Mouse (Mus musculus) CH12.LX (cell line): ENCODE data around the gene Cfap298. TPM values are rescaled to one million over a fixed set of nuclear protein-coding genes. Genes with fewer than 3 reads are reported as not detected.

Experiments used
- DNase-seq: peaks from one replicate; pipeline ENCODE4 v3.0.0-alpha.2; 2013; ENCODE audit errors: extremely low read depth
- H3K27ac ChIP-seq: 2 replicates; pipeline ENCODE4 v1.5.1; 2012; ENCODE audit warnings: low read depth, mild to moderate bottlenecking, control low read depth, moderate library complexity; ENCODE audit not compliant: insufficient read depth
- H3K27me3 ChIP-seq: replicated peaks from 2 replicates; pipeline ENCODE3; 2012; ENCODE audit warnings: inconsistent platforms
- H3K36me3 ChIP-seq, 2 experiments: replicated peaks in 1 of 2; 2 replicates each; pipeline versions ENCODE3 to v1.6.1; 2012; ENCODE audit warnings: inconsistent platforms in 1 of 2, low read length in 1 of 2, mild to moderate bottlenecking in 1 of 2, mixed read lengths in 1 of 2, moderate library complexity in 1 of 2; ENCODE audit not compliant: control insufficient read depth in 1 of 2, insufficient read depth in 1 of 2
- H3K4me1 ChIP-seq, 2 experiments: 2 replicates each; pipeline ENCODE4 v1.6.1; 2012; ENCODE audit warnings: inconsistent platforms in 1 of 2, moderate library complexity in 1 of 2; ENCODE audit not compliant: insufficient read depth in 2 of 2, control insufficient read depth in 1 of 2
- H3K4me2 ChIP-seq: 2 replicates; pipeline ENCODE4 v1.6.1; 2012; ENCODE audit warnings: low read depth, mild to moderate bottlenecking, control low read depth; ENCODE audit not compliant: poor library complexity, insufficient read depth, severe bottlenecking
- H3K4me3 ChIP-seq, 3 experiments: fragments of 150-350 bp in 1 of 3; sonication (generic) in 1 of 3; replicated peaks in 1 of 3; 2 replicates each; pipeline versions ENCODE3 to v1.5.1; 2011 to 2012; ENCODE audit warnings: low read depth in 2 of 3, low read length in 2 of 3, mild to moderate bottlenecking in 2 of 3, moderate library complexity in 2 of 3, control low read depth in 1 of 3, improper control_type of control experiment in 1 of 3, inconsistent platforms in 1 of 3, mixed read lengths in 1 of 3; ENCODE audit not compliant: poor library complexity in 1 of 3
- H3K79me2 ChIP-seq: replicated peaks from 2 replicates; pipeline ENCODE4 v1.6.1; 2012; ENCODE audit warnings: mild to moderate bottlenecking, moderate library complexity; ENCODE audit not compliant: control insufficient read depth, poor library complexity, insufficient read depth, severe bottlenecking; ENCODE audit errors: extremely low read depth
- H3K9ac ChIP-seq: 2 replicates; pipeline ENCODE4 v1.6.1; 2012; ENCODE audit warnings: low read depth, mild to moderate bottlenecking, control low read depth, moderate library complexity; ENCODE audit not compliant: insufficient read depth
- H3K9me3 ChIP-seq: replicated peaks from 2 replicates; pipeline ENCODE3; 2012; ENCODE audit warnings: low read length, inconsistent platforms, mixed read lengths
- BHLHE40 ChIP-seq: IDR thresholded peaks from 2 replicates; pipeline ENCODE4 v1.6.1; 2011; ENCODE audit warnings: mild to moderate bottlenecking, low read depth, low read length, improper control_type of control experiment
- CHD2 ChIP-seq: IDR thresholded peaks from 2 replicates; pipeline ENCODE4 v1.6.1; 2011; ENCODE audit warnings: low read length, improper control_type of control experiment
- E2F4 ChIP-seq: IDR thresholded peaks from 2 replicates; pipeline ENCODE4 v1.6.1; 2011; ENCODE audit warnings: low read depth, low read length, improper control_type of control experiment; ENCODE audit not compliant: insufficient replicate concordance
- ETS1 ChIP-seq: conservative IDR thresholded peaks from 2 replicates; pipeline ENCODE4 v1.6.1; 2012; ENCODE audit warnings: low read depth, mild to moderate bottlenecking, inconsistent platforms, low read length, improper control_type of control experiment, moderate library complexity
- GABPA ChIP-seq: IDR thresholded peaks from 2 replicates; pipeline ENCODE4 v1.6.1; 2012; ENCODE audit warnings: low read depth, low read length, improper control_type of control experiment, inconsistent platforms; ENCODE audit not compliant: insufficient replicate concordance
- JUN ChIP-seq: IDR thresholded peaks from 2 replicates; pipeline ENCODE4 v1.6.1; 2011; ENCODE audit warnings: low read depth, mild to moderate bottlenecking, low read length, improper control_type of control experiment, moderate library complexity; ENCODE audit not compliant: insufficient read depth
- JUND ChIP-seq: conservative IDR thresholded peaks from 2 replicates; pipeline ENCODE4 v1.6.1; 2011; ENCODE audit warnings: low read depth, low read length, improper control_type of control experiment
- MAX ChIP-seq: IDR thresholded peaks from 2 replicates; pipeline ENCODE4 v1.6.1; 2011; ENCODE audit warnings: low read length, improper control_type of control experiment
- MAZ ChIP-seq: IDR thresholded peaks from 2 replicates; pipeline ENCODE4 v1.6.1; 2012; ENCODE audit warnings: low read depth, mild to moderate bottlenecking, inconsistent platforms, low read length, improper control_type of control experiment, moderate library complexity
- MYC ChIP-seq: IDR thresholded peaks from 2 replicates; pipeline ENCODE4 v1.6.1; 2011; ENCODE audit warnings: low read depth, mild to moderate bottlenecking, improper control_type of control experiment, low read length
- NRF1 ChIP-seq: IDR thresholded peaks from 2 replicates; pipeline ENCODE4 v1.6.1; 2014; ENCODE audit warnings: low read depth, mild to moderate bottlenecking, inconsistent platforms, low read length, improper control_type of control experiment, moderate library complexity
- POLR2A ChIP-seq: IDR thresholded peaks from 2 replicates; pipeline ENCODE4 v1.6.1; 2011; ENCODE audit warnings: low read depth, mild to moderate bottlenecking, improper control_type of control experiment, low read length
- RCOR1 ChIP-seq: conservative IDR thresholded peaks from 2 replicates; pipeline ENCODE4 v1.6.1; 2012; ENCODE audit warnings: low read depth, mild to moderate bottlenecking, inconsistent platforms, low read length, improper control_type of control experiment
- SIN3A ChIP-seq: IDR thresholded peaks from 2 replicates; pipeline ENCODE4 v1.6.1; 2012; ENCODE audit warnings: low read length, improper control_type of control experiment, inconsistent platforms
- SMC3 ChIP-seq: IDR thresholded peaks from 2 replicates; pipeline ENCODE4 v1.6.1; 2011; ENCODE audit warnings: low read depth, low read length, improper control_type of control experiment
- TBP ChIP-seq: conservative IDR thresholded peaks from 2 replicates; pipeline ENCODE4 v1.6.1; 2011; ENCODE audit warnings: low read depth, low read length, improper control_type of control experiment
- USF1 ChIP-seq: IDR thresholded peaks from 2 replicates; pipeline ENCODE4 v1.6.1; 2014; ENCODE audit warnings: low read depth, mild to moderate bottlenecking, inconsistent platforms, low read length, improper control_type of control experiment
- ZMIZ1 ChIP-seq: IDR thresholded peaks from 2 replicates; pipeline ENCODE4 v1.6.1; 2012; ENCODE audit warnings: low read depth, mild to moderate bottlenecking, inconsistent platforms, low read length, improper control_type of control experiment
- ZNF384 ChIP-seq: IDR thresholded peaks from 2 replicates; pipeline ENCODE4 v1.6.1; 2012; ENCODE audit warnings: low read depth, low read length, improper control_type of control experiment, inconsistent platforms
- dilution Hi-C: fragments of 300-500 bp; cut with MboI; formaldehyde crosslinking; loops from 2 replicates; pipeline ENCODE4 v1.14.3; 2020; ENCODE audit warnings: low sequenced_read_pairs; ENCODE audit not compliant: extremely low pct_unique_long_range_greater_than_20kb, extremely low pct_ligation_motif_present
- in situ Hi-C: fragments of 300-500 bp; cut with MboI; formaldehyde crosslinking; loops from 3 replicates; pipeline ENCODE4 v1.14.3; 2019; ENCODE audit warnings: low sequenced_read_pairs, low pct_ligation_motif_present, low pct_unique_long_range_greater_than_20kb, mixed read lengths
- polyA plus RNA-seq: library from polyadenylated mRNA; unstranded; fragments of >175 nt; gene quantifications from 2 replicates; pipeline ENCODE4 v1.2.1, GENCODE M21; 2012; ENCODE audit warnings: low read depth; ENCODE audit not compliant: insufficient read length
- total RNA-seq, 2 experiments: library from RNA; depleted of rRNA; stranded (reverse); fragments of 300-350 nt in 1 of 2; fragments of >200 nt in 1 of 2; gene quantifications; 2 replicates each; pipeline ENCODE4 v1.2.3; 2012 to 2014

Gene Cfap298
- total and polyA plus RNA-seq, 3 experiments = 41.8 to 127 (median 67.0) TPM

DNA sequence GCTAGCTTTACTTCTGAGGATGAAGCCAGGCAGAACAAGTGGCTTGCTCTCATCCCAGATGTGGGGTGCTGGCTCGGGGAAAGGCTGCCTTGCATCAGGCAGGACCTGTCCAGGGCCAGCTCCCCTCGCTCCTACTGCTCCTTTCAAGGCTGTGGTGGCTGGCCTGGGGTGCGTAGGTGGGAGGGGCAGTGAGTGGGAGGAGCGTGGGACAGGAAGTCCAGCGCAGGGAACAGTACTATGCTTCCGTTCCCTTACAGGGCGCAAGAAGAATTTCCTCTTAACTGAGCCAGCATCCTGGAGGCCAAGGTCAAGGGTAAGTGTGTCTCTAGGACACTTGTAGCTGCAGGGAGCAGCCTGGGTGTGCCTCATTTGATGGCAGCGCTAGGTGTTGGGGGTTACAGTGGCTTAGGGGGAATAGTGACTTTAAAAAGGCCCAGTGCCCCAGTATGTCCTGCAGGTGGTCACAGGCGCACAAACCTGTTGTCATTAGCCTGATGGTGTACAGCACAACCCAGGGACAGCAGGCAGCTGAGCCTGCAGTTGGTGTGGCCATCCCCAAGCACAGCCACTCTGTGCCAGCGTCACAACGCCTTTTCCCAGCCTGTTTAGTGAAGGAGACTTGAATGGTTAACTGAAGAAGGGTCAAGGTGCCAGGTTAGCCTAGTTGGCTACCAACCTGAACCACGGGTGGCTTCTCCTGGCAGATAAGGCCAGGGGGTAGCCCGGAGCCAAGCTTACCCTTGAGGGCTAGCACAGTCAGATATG is 10.1 kb downstream of the Cfap298 start:
- Histone ChIP-seq H3K4me1 (no peaks in the 10 kb centered on the region), H3K9me3 (peaks cover 4% of the 10 kb centered on the region), H3K9ac (no peak overlapping the region), H3K4me2 (no peak overlapping the region), H3K27me3 (no peaks in the 10 kb centered on the region), H3K36me3 (peaks cover 35 to 75% of the 10 kb centered on the region in 2 experiments), H3K27ac (no peak overlapping the region), H3K4me3 (no peak overlapping the region), H3K79me2 (no peaks in the 10 kb centered on the region)
- dilution Hi-C loops = no loop called here
- TF ChIP-seq TBP = no peak
- TF ChIP-seq SIN3A = no peak
- TF ChIP-seq ETS1 = no peak
- TF ChIP-seq RCOR1 = no peak
- no peak for TF ChIP-seq BHLHE40
- TF ChIP-seq NRF1 = no peak
- TF ChIP-seq SMC3 = no peak
- TF ChIP-seq GABPA = no peak
- no peak for TF ChIP-seq E2F4
- TF ChIP-seq MAX = no peak
- TF ChIP-seq MYC = no peak
- TF ChIP-seq USF1 = no peak
- TF ChIP-seq ZMIZ1 = no peak
- no peak for TF ChIP-seq MAZ
- TF ChIP-seq JUN = no peak
- TF ChIP-seq POLR2A = no peak
- no peak for TF ChIP-seq JUND
- no peak for TF ChIP-seq CHD2
- TF ChIP-seq ZNF384 = no peak
- in situ Hi-C loops = loop anchor here (5.0 kb wide), 1 partner anchor 62 kb away; no protein-coding TSS in a partner anchor
- no peak for DNase-seq

DNA sequence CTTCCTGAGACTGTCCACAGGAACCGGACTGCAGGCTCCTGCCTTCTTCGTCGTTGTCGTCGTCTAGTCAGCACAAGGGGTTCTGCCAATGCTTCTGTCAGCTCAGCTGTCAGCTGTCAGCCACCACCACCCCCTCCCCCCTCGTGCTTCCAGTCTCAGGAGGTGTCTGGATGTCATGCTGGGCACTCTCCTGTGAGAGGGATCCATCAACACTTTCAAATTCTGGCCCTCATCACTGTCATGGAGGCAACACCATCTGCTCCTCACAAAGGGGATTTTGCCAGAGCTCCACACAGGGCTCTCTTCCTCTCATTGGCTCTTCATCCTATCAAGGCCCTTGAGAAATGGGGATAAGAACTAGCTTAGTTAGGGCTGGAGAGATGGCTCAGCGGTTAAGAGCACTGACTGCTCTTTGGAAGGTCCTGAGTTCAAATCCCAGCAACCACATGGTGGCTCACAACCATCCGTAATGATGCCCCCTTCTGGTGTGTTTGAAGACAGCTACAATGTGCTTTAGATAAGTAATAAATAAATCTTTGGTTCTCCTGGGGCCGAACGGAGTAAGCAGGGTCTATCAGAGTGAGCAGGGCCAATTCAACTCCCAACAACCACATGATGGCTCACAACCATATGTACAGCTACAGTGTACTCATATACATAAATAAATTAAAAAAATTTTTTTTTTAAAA is 13.3 kb downstream of the Cfap298 start:
- in situ Hi-C loops = loop anchor here (5.0 kb wide), 1 partner anchor 59 kb away; no protein-coding TSS in a partner anchor
- TF ChIP-seq CHD2 (no peak), NRF1 (no peak)
- TF ChIP-seq, all 38 proteins: peak for 0
- Histone ChIP-seq H3K4me1 (no peaks in the 10 kb centered on the region), H3K27me3 (peaks cover 16% of the 10 kb centered on the region), H3K9ac (no peak overlapping the region), H3K9me3 (peaks cover 23% of the 10 kb centered on the region), H3K79me2 (no peaks in the 10 kb centered on the region), H3K4me2 (no peak overlapping the region), H3K4me3 (no peak overlapping the region), H3K36me3 (peaks cover 19 to 43% of the 10 kb centered on the region in 2 experiments), H3K27ac (no peak overlapping the region)
- DNase-seq = no peak
- dilution Hi-C loops = no loop called here
